Mouse (Mus musculus): Measurements from ENCODE around the gene Ifitm2. TPM values are rescaled to one million over a fixed set of nuclear protein-coding genes. Genes with fewer than 3 reads are reported as not detected.
"Not testable (repeated sequence)": the region's sequence is repeated elsewhere in the genome, so short reads cannot be mapped to it uniquely, and the experiment has no call there.

The Ifitm2 gene
- total RNA-seq, 2 experiments from 2014 or later, result 13.3 to 16.1 TPM

GRCm38 (mm10) chr7:140970931-140971330 lies 15.1 kb upstream of the Ifitm2 start:
- DNase-seq (ENCODE audit: low spot score in 2 of 2), result no peak

GRCm38 (mm10) chr7:140968710-140969109 lies 12.9 kb upstream of the Ifitm2 start:
- DNase-seq (ENCODE audit: low spot score in 2 of 2), result not testable (repeated sequence)

GRCm38 (mm10) chr7:140967862-140968591 lies 12.2 kb upstream of the Ifitm2 start:
- DNase-seq (ENCODE audit: low spot score in 2 of 2), result no peak

DNA sequence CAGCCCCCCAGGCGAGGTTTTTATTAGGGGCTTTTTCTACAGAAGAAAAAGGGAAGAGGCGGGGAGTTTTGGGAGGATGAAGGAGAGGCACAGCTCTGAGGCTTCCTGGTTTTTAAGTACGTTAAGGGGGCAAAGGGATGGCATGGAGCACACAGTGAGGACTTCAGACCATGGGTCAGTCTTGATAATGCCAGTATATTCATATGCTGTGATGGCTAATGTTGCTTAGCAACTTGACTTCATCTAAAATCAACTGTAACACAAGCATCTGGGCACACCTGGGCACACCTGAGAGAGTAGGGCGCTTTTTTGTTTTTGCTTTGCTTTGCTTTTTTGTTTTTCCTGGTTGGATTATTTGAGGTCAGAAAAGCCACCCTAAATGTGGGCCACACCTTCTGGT lies 11.1 kb upstream of the Ifitm2 start, which contains the start of gene Ifitm1:
TSS of gene Ifitm1 (plus strand) at position 301 of the 400 bp plus-strand sequence.
- no peak for DNase-seq (ENCODE audit: low spot score in 2 of 2)

GRCm38 (mm10) chr7:140962733-140963132 lies 6.9 kb upstream of the Ifitm2 start:
- DNase-seq (ENCODE audit: low spot score in 2 of 2), result no peak

DNA sequence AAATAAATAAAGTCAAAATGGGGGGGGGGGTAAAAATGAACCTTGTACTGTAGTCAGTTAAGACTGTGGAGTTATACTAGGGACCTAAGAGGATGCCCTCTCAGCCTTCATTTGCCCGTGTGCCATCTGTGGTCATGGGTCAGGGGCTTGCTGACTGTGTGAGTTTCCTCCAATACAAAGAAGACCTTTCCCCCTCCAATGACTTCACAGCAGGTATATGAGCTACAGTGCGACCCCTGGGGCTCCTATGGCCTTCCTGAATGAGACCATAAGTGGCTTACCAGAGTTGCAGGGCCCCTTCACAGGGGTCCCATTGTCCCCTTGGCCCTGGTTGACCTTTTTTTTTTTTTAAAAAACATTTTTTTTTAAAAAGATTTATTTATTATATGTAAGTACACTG lies 5.6 kb upstream of the Ifitm2 start:
- DNase-seq (ENCODE audit: low spot score in 2 of 2), result no peak

GRCm38 (mm10) chr7:140960026-140960425 lies 4.2 kb upstream of the Ifitm2 start:
- DNase-seq (ENCODE audit: low spot score in 2 of 2), result no peak

DNA sequence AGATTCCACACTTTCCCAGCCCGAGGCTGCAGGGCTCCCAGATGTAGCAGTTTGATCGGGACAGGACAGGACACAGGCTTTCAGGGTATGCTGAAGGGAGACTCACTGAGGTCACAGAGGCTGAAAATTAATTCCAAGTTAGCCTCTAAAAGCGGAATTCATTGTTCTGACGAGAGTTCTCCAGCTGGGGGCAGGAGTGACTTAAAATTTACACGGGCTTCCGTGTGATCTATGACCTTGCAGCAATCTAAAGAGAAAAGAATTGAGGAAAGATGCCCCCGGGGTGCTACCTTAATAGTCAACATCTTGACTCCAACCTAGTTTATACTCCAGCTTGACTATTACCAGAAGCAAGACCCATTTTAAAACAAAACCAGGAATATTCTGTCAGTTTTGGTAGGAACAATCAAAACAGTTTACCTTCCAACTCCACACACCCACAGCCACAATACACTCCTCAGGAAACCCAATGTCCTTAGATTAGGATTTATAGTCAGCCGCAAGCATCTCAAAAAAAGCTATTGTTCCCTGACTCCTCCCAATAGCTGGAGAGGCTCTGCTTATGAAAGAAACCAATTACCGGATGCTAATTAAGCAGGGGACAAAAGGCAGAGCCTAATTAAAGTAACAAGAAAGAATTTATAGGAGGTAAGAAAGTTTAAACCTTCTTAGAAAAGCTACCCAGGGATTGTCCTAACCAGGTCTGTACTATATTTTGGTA lies 3.6 kb upstream of the Ifitm2 start:
- peak in 1 of 2 experiments; percentile 30 for DNase-seq (ENCODE audit: low spot score in 2 of 2)

DNA sequence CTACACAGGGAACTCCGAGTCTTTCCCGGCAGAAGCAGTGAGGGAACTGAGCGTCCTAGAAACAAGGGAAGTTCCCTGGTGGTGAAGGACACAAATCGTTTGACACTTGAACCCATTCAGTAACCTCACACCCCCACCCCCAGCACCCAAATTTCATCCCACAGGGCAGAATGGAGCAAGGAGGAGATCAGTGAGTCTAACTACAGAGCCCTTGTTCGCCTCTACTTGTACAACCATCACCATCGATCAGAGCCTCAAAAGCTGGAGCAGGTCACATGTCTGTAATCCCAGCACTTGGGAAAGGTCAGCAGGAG lies 726 bp upstream of the Ifitm2 start:
- no peak for DNase-seq (ENCODE audit: low spot score in 2 of 2)

- DNase-seq (ENCODE audit: low spot score in 2 of 2), result no peak
These were observed 445 bp downstream of the Ifitm2 start for GRCm38 (mm10) chr7:140955342-140955741.

DNA sequence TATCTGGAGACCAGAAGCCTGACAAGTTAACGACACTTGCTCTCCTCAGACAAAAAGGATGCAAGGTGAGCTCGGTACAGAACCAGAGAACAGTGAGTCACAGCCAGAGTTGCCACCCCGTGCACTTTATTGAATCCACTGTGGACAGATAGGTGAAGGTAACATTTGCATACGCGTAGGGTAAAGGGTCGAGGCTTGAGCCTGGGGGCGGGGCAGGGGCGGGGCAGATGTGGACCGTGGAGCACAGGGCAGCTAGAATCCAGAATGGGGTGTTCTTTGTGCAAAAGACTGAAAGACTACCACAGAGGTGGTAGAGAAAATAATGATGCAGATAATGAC lies 1.1 kb downstream of the Ifitm2 start:
- DNase-seq (ENCODE audit: low spot score in 2 of 2), result no peak

- DNase-seq (ENCODE audit: low spot score in 2 of 2), result no peak
These were observed 1.7 kb downstream of the Ifitm2 start for GRCm38 (mm10) chr7:140953800-140954732.

DNA sequence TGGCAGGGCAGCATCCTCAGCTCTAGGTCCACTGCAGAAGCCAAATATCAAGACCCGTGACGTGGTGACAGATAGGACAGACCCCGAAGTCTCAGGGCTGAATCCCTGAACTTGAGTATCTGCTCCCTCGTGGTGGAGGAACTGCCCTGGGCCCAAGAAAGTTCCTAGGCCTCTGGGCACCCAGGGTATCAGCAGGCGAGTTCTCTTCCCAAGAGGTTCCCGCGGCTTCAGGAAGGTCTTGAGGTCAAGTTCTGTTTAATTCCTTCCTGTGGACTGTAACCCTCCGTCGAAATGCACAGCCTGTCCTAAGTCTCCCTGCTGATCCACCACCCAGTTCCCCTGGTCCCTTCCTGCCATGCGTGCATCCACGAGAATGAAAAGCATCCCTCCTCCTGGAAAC lies 2.7 kb downstream of the Ifitm2 start:
- DNase-seq (ENCODE audit: low spot score in 2 of 2), result no peak

GRCm38 (mm10) chr7:140952441-140952840 lies 3.3 kb downstream of the Ifitm2 start:
- DNase-seq (ENCODE audit: low spot score in 2 of 2), result no peak

GRCm38 (mm10) chr7:140951765-140952164 lies 4.0 kb downstream of the Ifitm2 start:
- no peak for DNase-seq (ENCODE audit: low spot score in 2 of 2)

GRCm38 (mm10) chr7:140951051-140951450 lies 4.7 kb downstream of the Ifitm2 start:
- DNase-seq (ENCODE audit: low spot score in 2 of 2), result no peak

DNA sequence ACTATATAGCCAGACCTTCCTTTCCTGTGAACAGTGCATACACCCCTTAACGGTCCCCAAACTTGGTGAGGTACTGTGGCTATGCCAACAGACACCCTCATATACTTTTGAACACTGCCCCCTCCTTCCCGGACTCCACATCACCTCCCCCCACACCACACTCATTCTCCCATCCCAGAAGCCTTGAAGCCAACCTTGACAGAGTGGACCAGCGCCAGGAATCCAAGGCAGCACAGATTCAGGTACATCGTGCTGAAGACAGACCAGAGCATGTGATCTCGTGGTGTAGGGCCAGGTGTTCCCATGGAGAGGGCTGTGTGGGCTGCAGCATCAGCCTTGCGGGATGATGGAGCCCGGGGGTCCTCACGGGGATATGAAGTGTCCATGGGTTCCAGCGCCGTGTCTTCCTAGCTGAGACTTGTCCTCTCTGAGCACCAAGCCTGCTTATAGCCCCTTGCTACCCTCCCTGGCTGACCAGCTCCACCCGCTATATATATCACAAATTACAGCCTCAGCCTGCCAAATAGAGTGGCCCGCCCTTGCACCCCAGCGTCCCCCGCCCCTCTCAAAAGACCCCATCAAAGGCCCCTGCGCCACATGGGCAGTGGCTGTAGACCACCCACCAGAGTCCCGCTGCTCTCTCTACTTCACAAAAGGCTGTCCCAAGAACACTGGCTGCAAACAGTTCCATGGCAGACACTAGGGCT lies 5.8 kb downstream of the Ifitm2 start, which contains the start of gene Ifitm5:
TSS of gene Ifitm5 (minus strand) at position 468 of the 707 bp plus-strand sequence.
- DNase-seq (ENCODE audit: low spot score in 2 of 2), result no peak

GRCm38 (mm10) chr7:140949255-140949654 lies 6.5 kb downstream of the Ifitm2 start:
- DNase-seq (ENCODE audit: low spot score in 2 of 2), result no peak

DNA sequence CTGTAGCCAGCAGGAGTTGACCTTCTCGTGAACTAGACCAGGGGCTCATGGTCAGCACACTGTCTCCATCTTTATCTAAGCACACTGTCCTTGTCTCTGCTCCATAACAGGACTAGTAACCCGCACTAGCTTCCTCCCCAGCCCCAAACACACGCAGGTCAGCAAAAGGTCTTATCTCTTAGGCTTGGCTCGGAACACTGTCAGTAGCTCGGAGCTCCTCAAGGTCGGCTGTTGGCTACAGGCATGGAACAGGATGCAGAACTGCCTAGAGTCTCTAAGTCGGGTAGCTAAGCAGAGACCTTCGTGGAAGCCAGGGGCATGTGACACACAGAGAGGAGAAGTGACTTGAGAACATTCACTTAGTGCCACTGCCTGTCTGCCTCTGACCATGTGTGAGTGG lies 7.6 kb downstream of the Ifitm2 start:
- DNase-seq (ENCODE audit: low spot score in 2 of 2), result no peak

- DNase-seq (ENCODE audit: low spot score in 2 of 2), result no peak
These were observed 8.8 kb downstream of the Ifitm2 start for GRCm38 (mm10) chr7:140946980-140947379.

GRCm38 (mm10) chr7:140946311-140946710 lies 9.5 kb downstream of the Ifitm2 start:
- DNase-seq (ENCODE audit: low spot score in 2 of 2), result no peak
